Mouse (Mus musculus): ENCODE results near the gene Prkcz. TPM values are rescaled to one million over a fixed set of nuclear protein-coding genes. Genes with fewer than 3 reads are reported as not detected.

Prkcz gene
- polyA plus RNA-seq, 1 experiment from 2014 or later, result 12.4 TPM

GRCm38 (mm10) chr4:155279926-155280767 is 81.0 kb downstream of the Prkcz start:
- ATAC-seq (ENCODE audit: insufficient number of reproducible peaks, insufficient read depth, low FRiP score, low TSS enrichment, low read depth), result no peak
- no peaks in the 10 kb centered on the region for H3K27me3 ChIP-seq
- no peaks in the 10 kb centered on the region for H3K36me3 ChIP-seq
- WGBS, result 59% methylated on average over 16 of the region's 16 CpGs
- H3K4me3 ChIP-seq, result no peak overlapping the region
- peak overlapping the region; percentile 57; the same call in 1 of the 2 replicates for H3K27ac ChIP-seq
- H3K4me2 ChIP-seq, result no peak overlapping the region; the same call in 1 of the 2 replicates
- no peaks in the 10 kb centered on the region for H3K9me3 ChIP-seq
- no peak overlapping the region for H3K9ac ChIP-seq
- H3K4me1 ChIP-seq, result peaks cover 73% of the 10 kb centered on the region

DNA sequence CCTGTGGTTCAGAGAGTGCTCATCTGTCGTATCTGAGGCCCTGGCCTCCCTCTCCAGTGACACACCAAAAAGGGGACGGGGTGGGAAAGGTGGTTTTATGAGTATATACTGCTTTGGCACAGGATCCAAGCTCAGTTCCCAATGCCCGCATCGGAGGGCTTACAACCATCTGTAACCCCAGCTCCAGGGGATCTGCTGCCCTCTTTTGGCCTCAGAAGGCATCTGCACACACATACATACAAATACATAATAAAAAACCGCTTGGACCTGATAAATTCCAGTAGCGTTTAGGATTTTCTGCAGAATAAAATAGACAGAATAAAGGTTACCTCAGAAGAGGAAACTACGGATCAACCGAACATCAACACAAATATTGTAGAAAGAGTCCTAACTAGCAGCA is 82.1 kb downstream of the Prkcz start:
- 0 out of 2 replicates have a peak overlapping the region, but pooled peaks have one; percentile 66 for H3K27ac ChIP-seq
- H3K4me1 ChIP-seq, result peaks cover 71% of the 10 kb centered on the region
- WGBS, result 83% methylated on average over 8 of the region's 8 CpGs

GRCm38 (mm10) chr4:155277963-155278362 is 83.2 kb downstream of the Prkcz start:
- Histone ChIP-seq H3K4me2 (no peak overlapping the region), H3K36me3 (no peaks in the 10 kb centered on the region), H3K27ac (no peak overlapping the region), H3K4me1 (peaks cover 61% of the 10 kb centered on the region), H3K4me3 (no peak overlapping the region), H3K9me3 (no peaks in the 10 kb centered on the region), H3K27me3 (no peaks in the 10 kb centered on the region), H3K9ac (no peak overlapping the region)
- ATAC-seq (ENCODE audit: insufficient number of reproducible peaks, insufficient read depth, low FRiP score, low TSS enrichment, low read depth), result no peak
- 20% methylated on average over 6 of the region's 6 CpGs for WGBS

More for the DNA sequence above, 82.1 kb downstream of the Prkcz start:
- no peak for ATAC-seq (ENCODE audit: insufficient number of reproducible peaks, insufficient read depth, low FRiP score, low TSS enrichment, low read depth)
- Histone ChIP-seq H3K36me3 (no peaks in the 10 kb centered on the region), H3K9ac (no peak overlapping the region), H3K9me3 (no peaks in the 10 kb centered on the region), H3K4me3 (no peak overlapping the region), H3K4me2 (no peak overlapping the region), H3K27me3 (no peaks in the 10 kb centered on the region)

GRCm38 (mm10) chr4:155274851-155275250 is 86.3 kb downstream of the Prkcz start:
- Histone ChIP-seq H3K4me3 (no peak overlapping the region), H3K4me2 (no peak overlapping the region), H3K27ac (no peak overlapping the region), H3K4me1 (peaks cover 33% of the 10 kb centered on the region), H3K9me3 (no peaks in the 10 kb centered on the region), H3K36me3 (no peaks in the 10 kb centered on the region), H3K9ac (no peak overlapping the region), H3K27me3 (no peaks in the 10 kb centered on the region)
- 63% methylated on average over 3 of the region's 3 CpGs for WGBS
- ATAC-seq (ENCODE audit: insufficient number of reproducible peaks, insufficient read depth, low FRiP score, low TSS enrichment, low read depth), result no peak

GRCm38 (mm10) chr4:155274451-155274850 is 86.7 kb downstream of the Prkcz start:
- Histone ChIP-seq H3K4me3 (no peak overlapping the region), H3K27ac (no peak overlapping the region), H3K4me1 (peaks cover 30% of the 10 kb centered on the region), H3K27me3 (no peaks in the 10 kb centered on the region), H3K36me3 (no peaks in the 10 kb centered on the region), H3K9me3 (no peaks in the 10 kb centered on the region), H3K9ac (no peak overlapping the region), H3K4me2 (no peak overlapping the region)
- no peak for ATAC-seq (ENCODE audit: insufficient number of reproducible peaks, insufficient read depth, low FRiP score, low TSS enrichment, low read depth)
- 41% methylated on average over 5 of the region's 5 CpGs for WGBS

- H3K9me3 ChIP-seq, result no peaks in the 10 kb centered on the region
- H3K27me3 ChIP-seq, result no peaks in the 10 kb centered on the region
- no peak overlapping the region for H3K27ac ChIP-seq
- H3K9ac ChIP-seq, result no peak overlapping the region
- H3K4me3 ChIP-seq, result no peak overlapping the region
- 30% methylated on average over 5 of the region's 5 CpGs for WGBS
- peaks cover 31% of the 10 kb centered on the region for H3K4me1 ChIP-seq
- H3K4me2 ChIP-seq, result no peak overlapping the region
- no peaks in the 10 kb centered on the region for H3K36me3 ChIP-seq
- no peak for ATAC-seq (ENCODE audit: insufficient number of reproducible peaks, insufficient read depth, low FRiP score, low TSS enrichment, low read depth)
Measured at GRCm38 (mm10) chr4:155268382-155268781, 92.8 kb downstream of the Prkcz start.

DNA sequence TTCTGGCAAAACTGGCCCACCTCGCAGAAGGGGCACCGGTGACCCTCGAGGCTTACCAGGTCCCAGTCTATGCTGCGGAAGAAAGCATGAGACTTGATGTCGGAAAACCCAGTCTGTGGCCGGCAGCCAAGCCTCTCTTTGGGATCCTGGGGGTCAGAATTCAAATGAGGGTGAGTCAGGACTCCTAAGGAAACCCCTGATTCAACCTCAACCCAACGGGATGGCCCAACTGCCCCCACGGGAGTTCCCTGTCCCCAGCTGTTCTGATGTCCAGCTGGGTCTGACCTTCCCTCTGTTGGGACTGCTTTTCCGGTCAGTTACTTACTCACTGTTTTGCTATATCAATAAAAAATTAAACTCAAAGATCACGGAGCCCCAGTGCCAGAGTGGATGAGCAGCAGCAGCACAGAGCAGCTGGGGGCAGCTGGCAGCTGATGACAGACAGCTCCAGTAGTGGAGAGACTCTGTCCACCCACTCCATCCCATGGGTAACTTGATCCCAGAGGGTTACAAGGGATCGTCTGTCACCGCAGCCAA is 93.5 kb downstream of the Prkcz start:
- 55% methylated on average over 12 of the region's 12 CpGs for WGBS
- ATAC-seq (ENCODE audit: insufficient number of reproducible peaks, insufficient read depth, low FRiP score, low TSS enrichment, low read depth), result no peak
- H3K27me3 ChIP-seq, result no peaks in the 10 kb centered on the region
- H3K4me3 ChIP-seq, result no peak overlapping the region
- H3K4me1 ChIP-seq, result peaks cover 31% of the 10 kb centered on the region
- no peak overlapping the region for H3K4me2 ChIP-seq
- H3K27ac ChIP-seq, result peak overlapping the region; percentile 71
- no peaks in the 10 kb centered on the region for H3K9me3 ChIP-seq
- no peak overlapping the region for H3K9ac ChIP-seq
- no peaks in the 10 kb centered on the region for H3K36me3 ChIP-seq

DNA sequence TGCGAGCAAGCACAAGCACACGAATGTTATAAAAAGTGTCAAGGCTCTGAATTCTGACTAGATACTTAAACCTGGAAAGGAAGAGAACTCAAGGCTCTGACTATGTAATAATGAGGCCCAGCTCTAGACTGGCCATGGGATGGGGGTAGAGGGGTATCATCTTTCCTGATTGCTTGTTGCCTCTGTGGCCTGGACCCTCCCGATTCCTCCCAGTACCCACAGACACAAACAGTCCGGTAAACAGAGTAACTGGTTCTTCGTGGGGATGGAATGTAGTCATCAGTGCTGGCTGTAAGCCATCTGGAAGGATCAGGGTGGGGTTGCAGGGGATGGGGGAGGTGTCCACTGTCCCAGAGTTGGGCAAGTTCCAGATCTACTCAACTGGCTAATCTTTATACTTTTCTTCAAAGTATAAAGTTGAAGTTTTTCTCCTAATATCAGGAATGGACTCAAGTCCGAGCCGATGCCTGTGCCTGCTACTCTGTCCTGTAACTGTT is 94.1 kb downstream of the Prkcz start:
- H3K4me1 ChIP-seq, result peaks cover 28% of the 10 kb centered on the region
- WGBS, result 50% methylated on average over 7 of the region's 7 CpGs
- H3K4me2 ChIP-seq, result no peak overlapping the region
- no peak overlapping the region for H3K9ac ChIP-seq
- no peaks in the 10 kb centered on the region for H3K27me3 ChIP-seq
- H3K4me3 ChIP-seq, result no peak overlapping the region
- no peaks in the 10 kb centered on the region for H3K9me3 ChIP-seq
- H3K27ac ChIP-seq, result peak overlapping the region; percentile 71
- ATAC-seq (ENCODE audit: insufficient number of reproducible peaks, insufficient read depth, low FRiP score, low TSS enrichment, low read depth), result no peak
- H3K36me3 ChIP-seq, result peaks cover 4% of the 10 kb centered on the region; the same call in 1 of the 2 replicates

- H3K36me3 ChIP-seq, result peaks cover 7% of the 10 kb centered on the region
- 0 out of 2 replicates have a peak overlapping the region, but pooled peaks have one; percentile 11 for H3K9ac ChIP-seq
- H3K4me3 ChIP-seq, result no peak overlapping the region
- peaks cover 28% of the 10 kb centered on the region for H3K4me1 ChIP-seq
- H3K9me3 ChIP-seq, result peaks cover 3% of the 10 kb centered on the region; the same call in 1 of the 2 replicates
- no peak overlapping the region for H3K27ac ChIP-seq
- ATAC-seq (ENCODE audit: insufficient number of reproducible peaks, insufficient read depth, low FRiP score, low TSS enrichment, low read depth), result no peak
- WGBS, result 83% methylated on average over 3 of the region's 3 CpGs
- no peaks in the 10 kb centered on the region for H3K27me3 ChIP-seq
- H3K4me2 ChIP-seq, result no peak overlapping the region
Measured at GRCm38 (mm10) chr4:155264521-155265321, 96.4 kb downstream of the Prkcz start.

GRCm38 (mm10) chr4:155252253-155252652 is 108.9 kb downstream of the Prkcz start:
- H3K9me3 ChIP-seq, result no peaks in the 10 kb centered on the region
- no peak for ATAC-seq (ENCODE audit: insufficient number of reproducible peaks, insufficient read depth, low FRiP score, low TSS enrichment, low read depth)
- H3K27ac ChIP-seq, result no peak overlapping the region
- peaks cover 27% of the 10 kb centered on the region for H3K36me3 ChIP-seq
- H3K27me3 ChIP-seq, result no peaks in the 10 kb centered on the region
- H3K4me1 ChIP-seq, result peaks cover 36% of the 10 kb centered on the region
- peak overlapping the region; percentile 92; the same call in 1 of the 2 replicates for H3K4me2 ChIP-seq
- 79% methylated on average over 6 of the region's 6 CpGs for WGBS
- peak overlapping the region; percentile 44 for H3K9ac ChIP-seq
- no peak overlapping the region for H3K4me3 ChIP-seq

DNA sequence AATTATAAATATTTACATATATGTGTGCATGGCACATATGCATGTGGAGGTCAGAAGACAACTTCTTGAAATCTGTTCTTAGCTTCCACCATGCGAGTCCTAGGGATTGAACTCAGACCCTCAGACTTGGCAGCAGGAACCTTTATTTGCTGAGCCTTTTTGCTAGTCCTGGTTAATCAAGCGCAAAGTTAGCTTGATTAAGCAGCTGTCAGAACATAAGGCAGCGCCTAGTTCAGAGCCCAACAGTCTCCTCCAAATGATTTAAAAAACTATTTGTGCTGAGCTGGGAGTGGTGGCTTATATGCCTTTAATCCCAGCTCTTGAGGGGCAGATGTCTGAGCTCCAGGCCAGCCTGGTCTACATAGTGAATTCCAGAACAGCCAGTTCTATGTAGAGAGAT is 110.0 kb downstream of the Prkcz start:
- peaks cover 16% of the 10 kb centered on the region for H3K36me3 ChIP-seq
- peak overlapping the region; percentile 92 for H3K4me2 ChIP-seq
- ATAC-seq (ENCODE audit: insufficient number of reproducible peaks, insufficient read depth, low FRiP score, low TSS enrichment, low read depth), result no peak
- H3K4me3 ChIP-seq, result peak overlapping the region; percentile 59
- peak overlapping the region; percentile 88 for H3K9ac ChIP-seq
- WGBS, result 76% methylated on average over 3 of the region's 3 CpGs
- no peaks in the 10 kb centered on the region for H3K9me3 ChIP-seq
- H3K4me1 ChIP-seq, result peaks cover 43% of the 10 kb centered on the region
- H3K27me3 ChIP-seq, result no peaks in the 10 kb centered on the region
- H3K27ac ChIP-seq, result peak overlapping the region; percentile 99; the same call in 1 of the 2 replicates
